13 mouse cellular contexts compared by ENCODE assay signal in genomic region chr13:21035011-21035410, GRCm38 (mm10). TPM values are rescaled to one million over a fixed set of nuclear protein-coding genes. Genes with fewer than 3 reads are reported as not detected.
DNase-seq lines count a peak whose midpoint lies in the region; ATAC-seq and TF ChIP-seq lines count a peak whose summit lies in the region.
"Had no signal": no experiment of that assay in that cellular context is flagged by ENCODE, and none has a peak within 500 bp of the region (broad histone marks: within the 10 kb centered on the region; RNA-seq: fewer than 3 reads in every experiment).

No protein-coding gene starts in this region.

- no peak overlapping the region for H3K4me3 ChIP-seq in hindbrain, embryonic 13.5 days
- H3K4me3 ChIP-seq in hindbrain, embryonic 12.5 days: no peak overlapping the region
- no peak overlapping the region for H3K4me3 ChIP-seq in E14TG2a.4 (replicated peaks; ENCODE audit: low read length)
- H3K4me3 ChIP-seq in hindbrain, embryonic 16.5 days (ENCODE audit: low read length): no peak overlapping the region

- H3K4me1 ChIP-seq in hindbrain, embryonic 13.5 days (replicated peaks): no peaks in the 10 kb centered on the region
- H3K4me1 ChIP-seq in hindbrain, embryonic 12.5 days: no peaks in the 10 kb centered on the region
- no peaks in the 10 kb centered on the region for H3K4me1 ChIP-seq in E14TG2a.4 (replicated peaks; ENCODE audit: low read depth, low read length)
- H3K4me1 ChIP-seq in hindbrain, embryonic 16.5 days (ENCODE audit: control insufficient read depth, insufficient read depth, low read depth, low read length): no peaks in the 10 kb centered on the region

- H3K27me3 ChIP-seq in hindbrain, embryonic 13.5 days: no peaks in the 10 kb centered on the region
- H3K27me3 ChIP-seq in hindbrain, embryonic 12.5 days: no peaks in the 10 kb centered on the region
- H3K27me3 ChIP-seq in E14TG2a.4 (ENCODE audit: insufficient read depth, low read length) (no peaks in the 10 kb centered on the region), Patski (no peaks in the 10 kb centered on the region)
- H3K27me3 ChIP-seq in hindbrain, embryonic 16.5 days (replicated peaks; ENCODE audit: control insufficient read depth, insufficient read depth, low read length): no peaks in the 10 kb centered on the region

- no peak for DNase-seq in Patski (ENCODE audit: low read depth, low spot score)
- DNase-seq in spleen, adult 18-20 months: no peak
- no peak for DNase-seq in lung, postnatal 10 days
- no peak for DNase-seq in urinary bladder, adult 18-20 months (ENCODE audit: low spot score in 2 of 2)
- DNase-seq: gastrocnemius, postnatal 14 days; layer of hippocampus, adult 9-11 months had no signal

- no peaks in the 10 kb centered on the region for H3K36me3 ChIP-seq in hindbrain, embryonic 13.5 days
- H3K36me3 ChIP-seq in hindbrain, embryonic 12.5 days: no peaks in the 10 kb centered on the region
- no peaks in the 10 kb centered on the region for H3K36me3 ChIP-seq in E14TG2a.4 (ENCODE audit: insufficient read depth, low read length)
- no peaks in the 10 kb centered on the region for H3K36me3 ChIP-seq in hindbrain, embryonic 16.5 days (ENCODE audit: control insufficient read depth, insufficient read depth, low read length)

- peak; percentile 61 for ATAC-seq in hindbrain, embryonic 13.5 days (ENCODE audit: low FRiP score)
- ATAC-seq in hindbrain, embryonic 12.5 days (ENCODE audit: low FRiP score): no peak
- no peak for ATAC-seq in Patski
- 0 out of 2 replicates have a peak, but pooled peaks have one; percentile 38 for ATAC-seq in hindbrain, embryonic 16.5 days

- peak; percentile 47 for TF ChIP-seq CTCF in E14TG2a.4 (conservative IDR thresholded peaks at IDR 0.05; ENCODE audit: low read length)
- TF ChIP-seq CTCF in Patski (IDR thresholded peaks at IDR 0.05): peak; percentile 29

- H3K9ac ChIP-seq in hindbrain, embryonic 13.5 days: no peak overlapping the region
- no peak overlapping the region for H3K9ac ChIP-seq in hindbrain, embryonic 12.5 days
- H3K9ac ChIP-seq in hindbrain, embryonic 16.5 days (ENCODE audit: low read depth, low read length): no peak overlapping the region
- H3K9ac ChIP-seq: liver, embryonic 14.5 days had no signal

- WGBS in hindbrain, embryonic 13.5 days: 78% methylated on average over 3 of the region's 3 CpGs
- 78% methylated on average over 3 of the region's 3 CpGs for WGBS in hindbrain, embryonic 12.5 days
- 80% methylated on average over 3 of the region's 3 CpGs for WGBS in hindbrain, embryonic 16.5 days

- CTCF ChIA-PET in Patski (lab: Charles Lee): interaction anchor here (1.3 kb wide), 1 partner anchor 32 kb away, joined by 3 read pairs; no protein-coding TSS in a partner anchor

- no peaks in the 10 kb centered on the region for H3K9me3 ChIP-seq in hindbrain, embryonic 13.5 days
- H3K9me3 ChIP-seq in hindbrain, embryonic 12.5 days (replicated peaks): no peaks in the 10 kb centered on the region
- no peaks in the 10 kb centered on the region for H3K9me3 ChIP-seq in E14TG2a.4 (ENCODE audit: low read length)
- H3K9me3 ChIP-seq in hindbrain, embryonic 16.5 days (ENCODE audit: control insufficient read depth, low read length): no peaks in the 10 kb centered on the region

- no peak overlapping the region for H3K27ac ChIP-seq in hindbrain, embryonic 13.5 days
- no peak overlapping the region for H3K27ac ChIP-seq in hindbrain, embryonic 12.5 days
- H3K27ac ChIP-seq in hindbrain, embryonic 16.5 days (ENCODE audit: low read depth, low read length): no peak overlapping the region
- H3K27ac ChIP-seq: liver, embryonic 14.5 days had no signal

- no peak overlapping the region for H3K4me2 ChIP-seq in hindbrain, embryonic 13.5 days
- no peak overlapping the region for H3K4me2 ChIP-seq in hindbrain, embryonic 12.5 days (replicated peaks)
- H3K4me2 ChIP-seq in hindbrain, embryonic 16.5 days (ENCODE audit: low read length): no peak overlapping the region

- in situ Hi-C loops in Patski (cut with MboI; ENCODE audit: low pct_unique_long_range_greater_than_20kb): loop anchor here (25.0 kb wide), 1 partner anchor 723 kb away; no protein-coding TSS in a partner anchor

- POLR2A ChIA-PET in Patski (lab: Charles Lee): no interaction called here

RNA-seq across cellular contexts. Expression of gene Olfr1370, which starts 39.7 kb away (rescaled TPM):
- polyA plus RNA-seq in hindbrain, embryonic 13.5 days (2015; fragmentation: Nextera tagmentation; extraction: Ambion mirVana): not detected in 2 replicates
- not detected in 2 replicates for polyA plus RNA-seq in hindbrain, embryonic 12.5 days (2016; fragmentation: Nextera tagmentation; extraction: Ambion mirVana)
- polyA plus RNA-seq in Patski (2021): not detected
- not detected in 2 replicates for polyA plus RNA-seq in hindbrain, embryonic 16.5 days (2015; fragmentation: Nextera tagmentation; extraction: Ambion mirVana)
- polyA plus RNA-seq: cortical plate, adult 2 months; liver, embryonic 14.5 days; spleen, adult 2 months had no signal

Comparison
In these comparisons a context has a peak if more than half of its experiments do, and no peak if none do; other contexts are left out.
1. ATAC-seq: peak in hindbrain, embryonic 13.5 days (single experiment) and hindbrain, embryonic 16.5 days (single experiment); none in hindbrain, embryonic 12.5 days (single experiment) and Patski (single experiment).